Mouse (Mus musculus): ENCODE data around the gene D130043K22Rik.

DNA sequence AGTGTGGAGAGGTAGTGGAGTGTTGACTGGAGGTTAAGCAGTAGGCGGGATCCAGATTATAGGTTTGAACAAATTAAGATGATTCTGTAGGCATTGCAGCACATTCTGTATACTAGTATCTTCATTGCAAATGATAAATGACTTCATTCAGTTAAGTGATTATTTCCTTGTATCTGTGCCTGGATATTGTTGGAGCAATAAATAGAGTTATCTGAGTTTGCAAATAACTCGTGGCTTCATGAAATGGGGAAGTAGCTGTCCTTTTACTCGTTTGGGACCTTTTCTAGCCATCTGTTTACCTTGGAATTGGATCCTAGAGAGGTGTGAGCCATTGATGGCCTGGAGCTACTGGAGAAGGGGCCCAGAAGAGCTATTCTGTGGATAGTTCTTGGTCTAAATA, 5.1 kb upstream of the D130043K22Rik start:
- no peak for TF ChIP-seq CTCF (IDR thresholded peaks at IDR 0.05; ENCODE audit: insufficient read depth, low read length)
- no peak for TF ChIP-seq POLR2A (IDR thresholded peaks at IDR 0.05; ENCODE audit: borderline replicate concordance, extremely low read depth, low read depth, low read length)
